Mouse (Mus musculus) liver, postnatal 0 days (tissue): ENCODE measurements around the gene N4bp2.

ENCODE experiments used
- CTCF ChIP-seq: sonication (generic); IDR thresholded peaks from 2 replicates; pipeline ENCODE4 v1.5.1; 2016; ENCODE audit warnings: antibody characterized with exemption, low read depth
- EP300 ChIP-seq: IDR thresholded peaks from 2 replicates; pipeline ENCODE4 v1.6.1; 2016; ENCODE audit warnings: antibody characterized with exemption, low read depth, mild to moderate bottlenecking

DNA sequence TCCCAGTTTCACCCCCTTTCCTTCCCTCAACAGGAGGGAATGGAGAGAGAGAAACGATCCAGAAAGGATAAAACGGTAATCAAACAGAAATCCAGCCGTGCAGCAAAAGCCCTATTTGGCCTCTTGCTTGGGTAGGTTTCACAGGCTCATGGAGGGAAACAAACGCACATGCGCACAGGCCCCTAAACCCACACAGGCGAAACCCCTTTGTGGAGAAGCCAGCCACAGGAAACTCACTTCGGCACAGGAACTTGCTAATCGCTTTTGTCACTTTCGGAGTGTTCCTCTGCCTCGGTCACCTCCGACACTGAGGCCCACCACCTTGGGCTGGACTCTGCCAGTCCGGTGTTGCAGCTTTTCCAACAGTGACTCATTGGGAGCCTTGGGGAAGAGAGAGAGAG is 100.0 kb downstream of the N4bp2 start:
- TF ChIP-seq CTCF (no peak), EP300 (no peak)
